Mouse (Mus musculus): ENCODE data around the gene Dad1.

DNA sequence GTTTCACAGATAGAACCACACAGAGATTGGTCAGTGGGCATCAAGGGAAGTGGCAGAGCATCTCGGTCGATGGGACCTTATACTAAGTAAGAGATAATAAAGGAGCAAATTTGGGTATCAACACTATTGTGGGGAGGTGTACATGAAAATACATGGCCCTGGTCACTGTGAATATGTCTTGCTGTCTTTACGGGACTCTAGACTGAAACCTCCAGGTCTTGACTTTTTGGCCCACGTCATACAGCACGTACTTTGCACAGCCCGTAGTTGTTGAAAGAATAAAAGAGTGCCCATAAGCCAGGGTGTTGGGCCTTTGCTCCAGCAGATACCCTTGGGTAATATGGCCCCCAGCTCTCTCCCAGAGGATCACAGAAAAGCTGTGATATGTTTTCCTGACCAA is 32.3 kb downstream of the Dad1 start:
- no peak for TF ChIP-seq CTCF (IDR thresholded peaks at IDR 0.05; ENCODE audit: low read depth, low read length)
- no peak for TF ChIP-seq GATA2 (IDR thresholded peaks at IDR 0.05; ENCODE audit: borderline replicate concordance, low read depth, low read length)
- TF ChIP-seq GATA1 (IDR thresholded peaks at IDR 0.05; ENCODE audit: borderline replicate concordance, low read length) = no peak
- no peak for TF ChIP-seq TAL1 (conservative IDR thresholded peaks at IDR 0.05; ENCODE audit: low read depth, low read length)
- TF ChIP-seq POLR2AphosphoS5 (IDR thresholded peaks at IDR 0.05; ENCODE audit: insufficient replicate concordance, low read depth, low read length) = no peak

All from G1E (cell line).